Comparison of ENCODE assay signal across 19 mouse cellular contexts in genomic region chr1:64074051-64074450, GRCm38 (mm10). TPM values are rescaled to one million over a fixed set of nuclear protein-coding genes. Genes with fewer than 3 reads are reported as not detected.
DNase-seq lines count a peak whose midpoint lies in the region; ATAC-seq and TF ChIP-seq lines count a peak whose summit lies in the region.
"Had no signal": no experiment of that assay in that cellular context is flagged by ENCODE, and none has a peak within 500 bp of the region (broad histone marks: within the 10 kb centered on the region; RNA-seq: fewer than 3 reads in every experiment).

No protein-coding gene starts in this region.

- WGBS in neural tube, embryonic 11.5 days, result 85% methylated on average over 5 of the region's 5 CpGs
- WGBS in forebrain, postnatal 0 days, result 52% methylated on average over 5 of the region's 5 CpGs

- no peak for ATAC-seq in neural tube, embryonic 11.5 days (ENCODE audit: insufficient read depth, low FRiP score, low TSS enrichment)
- ATAC-seq in forebrain, postnatal 0 days, result peak; percentile 52; the same call in 1 of the 2 replicates
- ATAC-seq: activated CD4-positive, CD25-positive, alpha-beta regulatory T cell, adult 4 months; Patski had no signal

- no peak overlapping the region for H3K4me2 ChIP-seq in neural tube, embryonic 11.5 days (ENCODE audit: low read depth)
- no peak overlapping the region for H3K4me2 ChIP-seq in forebrain, postnatal 0 days (ENCODE audit: low read depth)
- H3K4me2 ChIP-seq: embryonic facial prominence, embryonic 12.5 days; heart, embryonic 13.5 days; hindbrain, embryonic 15.5 days had no signal

- H3K27ac ChIP-seq in left cerebral cortex, adult 2 months, result peak overlapping the region; percentile 51; the same call in 1 of the 2 replicates
- H3K27ac ChIP-seq in neural tube, embryonic 11.5 days (ENCODE audit: low read depth, low read length), result 0 out of 2 replicates have a peak overlapping the region, but pooled peaks have one; percentile 14
- H3K27ac ChIP-seq in forebrain, postnatal 0 days (ENCODE audit: low read depth, low read length), result no peak overlapping the region
- H3K27ac ChIP-seq: embryonic facial prominence, embryonic 12.5 days; heart, embryonic 13.5 days; hindbrain, embryonic 15.5 days had no signal

- no peaks in the 10 kb centered on the region for H3K27me3 ChIP-seq in neural tube, embryonic 11.5 days (ENCODE audit: control insufficient read depth, insufficient read depth, low read length)
- H3K27me3 ChIP-seq in forebrain, postnatal 0 days (ENCODE audit: insufficient read depth, low read length), result no peaks in the 10 kb centered on the region
- H3K27me3 ChIP-seq: CH12.LX; embryonic facial prominence, embryonic 12.5 days; heart, embryonic 13.5 days; hindbrain, embryonic 15.5 days; Patski had no signal

- no peaks in the 10 kb centered on the region for H3K9me3 ChIP-seq in neural tube, embryonic 11.5 days (ENCODE audit: control insufficient read depth, low read length)
- no peaks in the 10 kb centered on the region for H3K9me3 ChIP-seq in forebrain, postnatal 0 days (ENCODE audit: low read length)
- H3K9me3 ChIP-seq: embryonic facial prominence, embryonic 12.5 days; heart, embryonic 13.5 days; hindbrain, embryonic 15.5 days had no signal

- H3K4me3 ChIP-seq in left cerebral cortex, adult 2 months, result no peak overlapping the region
- H3K4me3 ChIP-seq in neural tube, embryonic 11.5 days (ENCODE audit: low read depth, low read length), result no peak overlapping the region
- H3K4me3 ChIP-seq in forebrain, postnatal 0 days (ENCODE audit: low read depth, low read length), result no peak overlapping the region
- H3K4me3 ChIP-seq: embryonic facial prominence, embryonic 12.5 days; heart, embryonic 13.5 days; hindbrain, embryonic 15.5 days had no signal

- TF ChIP-seq CTCF in left cerebral cortex, adult 2 months (IDR thresholded peaks at IDR 0.05), result no peak
- no peak for TF ChIP-seq CTCF in forebrain, postnatal 0 days (IDR thresholded peaks at IDR 0.05; ENCODE audit: low read depth)

- 0 out of 2 replicates have a peak, but pooled peaks cover 4% of the 10 kb centered on the region for H3K4me1 ChIP-seq in neural tube, embryonic 11.5 days (ENCODE audit: control insufficient read depth, insufficient read depth, low read length)
- 0 out of 2 replicates have a peak, but pooled peaks cover 10% of the 10 kb centered on the region for H3K4me1 ChIP-seq in forebrain, postnatal 0 days (ENCODE audit: insufficient read depth)
- H3K4me1 ChIP-seq: embryonic facial prominence, embryonic 12.5 days had no signal

- intact Hi-C loops in left cerebral cortex, adult 2 months (cut with DNase I), result no loop called here
- intact Hi-C loops in left cerebral cortex, postnatal 14 days (cut with DNase I), result no loop called here

- H3K36me3 ChIP-seq in neural tube, embryonic 11.5 days (ENCODE audit: control insufficient read depth, insufficient read depth, low read length), result no peaks in the 10 kb centered on the region; the same call in 1 of the 2 replicates
- peaks cover 26% of the 10 kb centered on the region for H3K36me3 ChIP-seq in forebrain, postnatal 0 days (ENCODE audit: insufficient read depth)

- H3K9ac ChIP-seq in neural tube, embryonic 11.5 days (ENCODE audit: low read length), result no peak overlapping the region
- no peak overlapping the region for H3K9ac ChIP-seq in forebrain, postnatal 0 days
- H3K9ac ChIP-seq: embryonic facial prominence, embryonic 12.5 days; heart, embryonic 13.5 days; hindbrain, embryonic 15.5 days had no signal

- no peak for DNase-seq in left cerebral cortex, adult 2 months (ENCODE audit: extremely low spot score in 1 of 2, low spot score in 2 of 2)
- no peak for DNase-seq in left cerebral cortex, postnatal 14 days (ENCODE audit: low spot score in 2 of 2)
- no peak for DNase-seq in neural tube, embryonic 11.5 days (ENCODE audit: low spot score)
- DNase-seq in neural tube, embryonic 10.5 days (ENCODE audit: extremely low spot score, low spot score), result no peak
- no peak for DNase-seq in forebrain, postnatal 0 days
- DNase-seq in thymus, postnatal 14 days, result no peak
- DNase-seq: adrenal gland, adult 2 months; adrenal gland, postnatal 36 days; cerebellum, adult 11-12 months; cerebellum, adult 9-10 months; cerebellum, postnatal 25 days; gastrocnemius, postnatal 36 days; heart, postnatal 36 days had no signal

RNA-seq across cellular contexts. Expression of gene Klf7, which starts 48.0 kb away (rescaled TPM):
- total RNA-seq in left cerebral cortex, adult 2 months (2021), result 10 to 100 TPM; 41.1 to 46.5 TPM
- total RNA-seq in left cerebral cortex, postnatal 14 days (2021), result 10 to 100 TPM; 54.2 to 55.8 TPM
- 31.6 and 35.5 TPM in 2 replicates for polyA plus RNA-seq in neural tube, embryonic 11.5 days (2014; fragmentation: Nextera tagmentation; extraction: Ambion mirVana)
- total RNA-seq in forebrain, postnatal 0 days (2014; rRNA removed), result 51.4 and 61.5 TPM in 2 replicates
- polyA plus RNA-seq in forebrain, postnatal 0 days (2015; fragmentation: Nextera tagmentation; extraction: Ambion mirVana), result 98.1 and 154 TPM in 2 replicates
